In the genomic region with DNA sequence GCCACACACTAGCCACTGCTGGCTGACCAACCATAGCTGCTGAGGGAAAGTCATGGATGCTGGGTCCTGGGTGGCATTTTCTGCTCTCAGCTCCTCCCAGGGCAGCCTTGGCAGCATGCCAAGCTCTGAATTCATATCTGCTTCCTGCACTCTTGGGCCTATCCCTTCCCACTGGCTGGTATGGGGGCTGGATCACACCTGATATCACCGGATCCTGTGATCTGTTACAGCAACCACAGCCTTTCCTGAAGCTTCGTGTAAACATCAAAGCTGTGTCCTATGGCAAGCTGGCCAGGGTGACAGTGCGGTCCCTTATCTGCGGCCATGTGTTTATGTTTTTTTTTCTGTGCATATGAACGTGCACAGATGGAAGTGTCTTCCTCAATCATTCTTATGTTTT, we compare ENCODE assay signal across 9 mouse cellular contexts. TPM values are rescaled to one million over a fixed set of nuclear protein-coding genes. Genes with fewer than 3 reads are reported as not detected.
DNase-seq lines count a peak whose midpoint lies in the region; ATAC-seq and TF ChIP-seq lines count a peak whose summit lies in the region.
"Had no signal": no experiment of that assay in that cellular context is flagged by ENCODE, and none has a peak within 500 bp of the region (broad histone marks: within the 10 kb centered on the region; RNA-seq: fewer than 3 reads in every experiment).

No protein-coding gene starts in this region.

- no peak overlapping the region for H3K4me2 ChIP-seq in kidney, embryonic 15.5 days
- H3K4me2 ChIP-seq: limb, embryonic 13.5 days had no signal

- peaks cover 33% of the 10 kb centered on the region for H3K4me1 ChIP-seq in kidney, embryonic 15.5 days
- H3K4me1 ChIP-seq in bone marrow macrophage, adult 2 months (ENCODE audit: control insufficient read depth, insufficient read depth, low read length) = peaks cover 25% of the 10 kb centered on the region

- no peak for DNase-seq in kidney, adult 8-10 months
- DNase-seq in heart, postnatal 4 days = peak; percentile 57
- peak; percentile 73 to 84 for DNase-seq in lung, postnatal 4 days
- no peak for DNase-seq in layer of hippocampus, adult 8-10 months (ENCODE audit: low spot score in 2 of 2)
- DNase-seq in right cerebral cortex, adult 2 months (ENCODE audit: low spot score in 2 of 2) = no peak
- DNase-seq in frontal cortex, postnatal 10 days (ENCODE audit: low spot score in 2 of 2) = no peak

- no peak for TF ChIP-seq POLR2A in bone marrow macrophage, adult 2 months (IDR thresholded peaks at IDR 0.05; ENCODE audit: borderline replicate concordance, low read depth, low read length)

- ATAC-seq in kidney, embryonic 15.5 days (replicated peaks; ENCODE audit: low FRiP score) = no peak

- no peaks in the 10 kb centered on the region for H3K27me3 ChIP-seq in kidney, embryonic 15.5 days
- H3K27me3 ChIP-seq: limb, embryonic 13.5 days had no signal

- H3K9ac ChIP-seq in kidney, embryonic 15.5 days = no peak overlapping the region

- peak overlapping the region; percentile 42 for H3K27ac ChIP-seq in kidney, embryonic 15.5 days
- 0 out of 2 replicates have a peak overlapping the region, but pooled peaks have one; percentile 9 for H3K27ac ChIP-seq in bone marrow macrophage, adult 2 months (ENCODE audit: insufficient read depth, low read depth, low read length)
- H3K27ac ChIP-seq: limb, embryonic 13.5 days had no signal

- H3K9me3 ChIP-seq in kidney, embryonic 15.5 days (replicated peaks) = no peaks in the 10 kb centered on the region
- H3K9me3 ChIP-seq: limb, embryonic 13.5 days had no signal

- TF ChIP-seq CTCF in bone marrow macrophage, adult 2 months (IDR thresholded peaks at IDR 0.05; ENCODE audit: low read depth, low read length) = no peak

- peaks cover 14% of the 10 kb centered on the region for H3K36me3 ChIP-seq in kidney, embryonic 15.5 days

- no peak overlapping the region for H3K4me3 ChIP-seq in kidney, embryonic 15.5 days (replicated peaks)
- H3K4me3 ChIP-seq in bone marrow macrophage, adult 2 months (ENCODE audit: insufficient read depth, low read length) = no peak overlapping the region
- H3K4me3 ChIP-seq: limb, embryonic 13.5 days had no signal

- WGBS in kidney, embryonic 15.5 days = 73% methylated on average over 5 of the region's 5 CpGs

RNA-seq across cellular contexts. Expression of a gene that starts 2.2 kb away (rescaled TPM):
- polyA plus RNA-seq in kidney, embryonic 15.5 days (2015; fragmentation: Nextera tagmentation; extraction: Ambion mirVana) = 79.7 and 82.2 TPM in 2 replicates
- polyA plus RNA-seq in bone marrow macrophage, adult 2 months (2012; ENCODE audit: insufficient read depth, insufficient read length, missing spikeins) = 23.1 and 29.5 TPM in 2 replicates
- 10 to 100 TPM; 52.9 to 55.9 TPM for total RNA-seq in heart, postnatal 4 days (2021)
- 10 to 100 TPM; 64.3 to 78.5 (median 72.6) TPM for total RNA-seq in layer of hippocampus, adult 8-10 months (2022)

RNA-seq across cellular contexts. Expression of a gene that starts 2.2 kb away (rescaled TPM):
- 2.5 and 4.1 TPM in 2 replicates for polyA plus RNA-seq in kidney, embryonic 15.5 days (2015; fragmentation: Nextera tagmentation; extraction: Ambion mirVana)
- polyA plus RNA-seq in bone marrow macrophage, adult 2 months (2012; ENCODE audit: insufficient read depth, insufficient read length, missing spikeins) = 0.75 and 2.2 TPM in 2 replicates
- total RNA-seq in heart, postnatal 4 days (2021) = under 1 TPM; 0.55 to 0.70 TPM
- 1 to 10 TPM; 2.7 to 5.5 (median 4.5) TPM for total RNA-seq in layer of hippocampus, adult 8-10 months (2022)

RNA-seq across cellular contexts. Expression of a gene that starts 3.7 kb away (rescaled TPM):
- polyA plus RNA-seq in kidney, embryonic 15.5 days (2015; fragmentation: Nextera tagmentation; extraction: Ambion mirVana) = 105 and 114 TPM in 2 replicates
- polyA plus RNA-seq in bone marrow macrophage, adult 2 months (2012; ENCODE audit: insufficient read depth, insufficient read length, missing spikeins) = 32.6 and 35.0 TPM in 2 replicates
- total RNA-seq in heart, postnatal 4 days (2021) = 10 to 100 TPM; 55.4 to 56.8 TPM
- total RNA-seq in layer of hippocampus, adult 8-10 months (2022) = 10 to 100 TPM; 64.6 to 72.1 (median 67.2) TPM

RNA-seq across cellular contexts. Expression of a gene that starts 6.8 kb away (rescaled TPM):
- polyA plus RNA-seq in kidney, embryonic 15.5 days (2015; fragmentation: Nextera tagmentation; extraction: Ambion mirVana) = 1.6 and 2.1 TPM in 2 replicates
- polyA plus RNA-seq in bone marrow macrophage, adult 2 months (2012; ENCODE audit: insufficient read depth, insufficient read length, missing spikeins) = not detected in 2 replicates
- under 1 TPM; 0.72 to 0.98 TPM for total RNA-seq in heart, postnatal 4 days (2021)
- 1 to 10 TPM; 2.9 to 9.7 (median 4.2) TPM for total RNA-seq in layer of hippocampus, adult 8-10 months (2022)

RNA-seq across cellular contexts. Expression of a gene that starts 10.8 kb away (rescaled TPM):
- polyA plus RNA-seq in kidney, embryonic 15.5 days (2015; fragmentation: Nextera tagmentation; extraction: Ambion mirVana) = 26.0 and 29.4 TPM in 2 replicates
- 41.9 and 45.5 TPM in 2 replicates for polyA plus RNA-seq in bone marrow macrophage, adult 2 months (2012; ENCODE audit: insufficient read depth, insufficient read length, missing spikeins)
- 1 to 10 TPM; 1.9 to 2.4 TPM for total RNA-seq in heart, postnatal 4 days (2021)
- 1 to 10 TPM; 1.3 to 1.7 (median 1.4) TPM for total RNA-seq in layer of hippocampus, adult 8-10 months (2022)

Comparison
In these comparisons a context has a peak if more than half of its experiments do, and no peak if none do; other contexts are left out.
1. DNase-seq: peak in heart, postnatal 4 days (single experiment) and lung, postnatal 4 days (2 of 2); none in kidney, adult 8-10 months (0 of 2), layer of hippocampus, adult 8-10 months (0 of 2), right cerebral cortex, adult 2 months (0 of 2) and frontal cortex, postnatal 10 days (0 of 2).